Comparison of ENCODE assay signal across 24 mouse cellular contexts in genomic region chr13:78524446-78524937, GRCm38 (mm10).
DNase-seq lines count a peak whose midpoint lies in the region; ATAC-seq lines count a peak whose summit lies in the region.
"Had no signal": no experiment of that assay in that cellular context is flagged by ENCODE, and none has a peak within 500 bp of the region (broad histone marks: within the 10 kb centered on the region; RNA-seq: fewer than 3 reads in every experiment).

No protein-coding gene starts in this region.

- no peak overlapping the region for H3K9ac ChIP-seq in midbrain, embryonic 12.5 days (replicated peaks)
- H3K9ac ChIP-seq in midbrain, embryonic 16.5 days (ENCODE audit: low read depth, low read length) = no peak overlapping the region
- no peak overlapping the region for H3K9ac ChIP-seq in embryonic facial prominence, embryonic 14.5 days (ENCODE audit: low read depth, low read length)
- H3K9ac ChIP-seq: embryonic facial prominence, embryonic 13.5 days; hindbrain, embryonic 13.5 days; limb, embryonic 12.5 days; lung, embryonic 15.5 days had no signal

- H3K27ac ChIP-seq in midbrain, embryonic 12.5 days (replicated peaks) = no peak overlapping the region
- H3K27ac ChIP-seq in midbrain, embryonic 16.5 days (ENCODE audit: low read length) = no peak overlapping the region
- no peak overlapping the region for H3K27ac ChIP-seq in embryonic facial prominence, embryonic 14.5 days (replicated peaks; ENCODE audit: low read depth, low read length)
- H3K27ac ChIP-seq: embryonic facial prominence, embryonic 13.5 days; hindbrain, embryonic 13.5 days; limb, embryonic 12.5 days; lung, embryonic 15.5 days had no signal

- no peaks in the 10 kb centered on the region for H3K27me3 ChIP-seq in midbrain, embryonic 12.5 days
- no peaks in the 10 kb centered on the region for H3K27me3 ChIP-seq in midbrain, embryonic 16.5 days (ENCODE audit: control insufficient read depth, insufficient read depth, low read depth, low read length)
- H3K27me3 ChIP-seq in embryonic facial prominence, embryonic 14.5 days (replicated peaks; ENCODE audit: control insufficient read depth, insufficient read depth, low read length) = no peaks in the 10 kb centered on the region
- H3K27me3 ChIP-seq: embryonic facial prominence, embryonic 13.5 days; hindbrain, embryonic 13.5 days; limb, embryonic 12.5 days; lung, embryonic 15.5 days had no signal

- H3K36me3 ChIP-seq in midbrain, embryonic 12.5 days = no peaks in the 10 kb centered on the region
- no peaks in the 10 kb centered on the region for H3K36me3 ChIP-seq in midbrain, embryonic 16.5 days (ENCODE audit: control insufficient read depth, insufficient read depth, low read length)
- no peaks in the 10 kb centered on the region for H3K36me3 ChIP-seq in embryonic facial prominence, embryonic 14.5 days (ENCODE audit: control insufficient read depth, insufficient read depth, low read length)
- H3K36me3 ChIP-seq: embryonic facial prominence, embryonic 13.5 days; hindbrain, embryonic 13.5 days; limb, embryonic 12.5 days; lung, embryonic 15.5 days had no signal

- no peak overlapping the region for H3K4me3 ChIP-seq in midbrain, embryonic 12.5 days
- no peak overlapping the region for H3K4me3 ChIP-seq in midbrain, embryonic 16.5 days (ENCODE audit: low read depth, low read length)
- no peak overlapping the region for H3K4me3 ChIP-seq in embryonic facial prominence, embryonic 14.5 days (ENCODE audit: low read depth, low read length)
- H3K4me3 ChIP-seq: embryonic facial prominence, embryonic 13.5 days; erythroblast, embryonic 14.5 days; hindbrain, embryonic 13.5 days; limb, embryonic 12.5 days; lung, embryonic 15.5 days had no signal

- no peaks in the 10 kb centered on the region; the same call in 1 of the 2 replicates for H3K4me1 ChIP-seq in midbrain, embryonic 12.5 days
- no peaks in the 10 kb centered on the region for H3K4me1 ChIP-seq in midbrain, embryonic 16.5 days (ENCODE audit: control insufficient read depth, insufficient read depth, low read length)
- no peaks in the 10 kb centered on the region for H3K4me1 ChIP-seq in embryonic facial prominence, embryonic 14.5 days (ENCODE audit: control insufficient read depth, insufficient read depth, low read length)
- H3K4me1 ChIP-seq: embryonic facial prominence, embryonic 13.5 days; hindbrain, embryonic 13.5 days; limb, embryonic 12.5 days; lung, embryonic 15.5 days had no signal

- WGBS in midbrain, embryonic 12.5 days = 45% methylated on average over 2 of the region's 2 CpGs
- WGBS in midbrain, embryonic 16.5 days = 43% methylated on average over 2 of the region's 2 CpGs
- WGBS in embryonic facial prominence, embryonic 14.5 days = 26% methylated on average over 2 of the region's 2 CpGs

- no peak for DNase-seq in frontal cortex, adult 2 months (ENCODE audit: extremely low spot score in 1 of 2, low spot score in 1 of 2)
- DNase-seq in embryonic facial prominence, embryonic 14.5 days (ENCODE audit: low spot score) = peak; percentile 60
- peak; percentile 46 for DNase-seq in retina, postnatal 1 day
- DNase-seq: adrenal gland, postnatal 25 days; cerebellum, adult 18-20 months; cerebellum, postnatal 10 days; gastrocnemius, postnatal 14 days; heart, postnatal 14 days; kidney, postnatal 14 days; layer of hippocampus, adult 9-11 months; thymus, adult 2 months; thymus, postnatal 36 days had no signal

- H3K9me3 ChIP-seq in midbrain, embryonic 12.5 days = no peaks in the 10 kb centered on the region
- H3K9me3 ChIP-seq in midbrain, embryonic 16.5 days (replicated peaks; ENCODE audit: control insufficient read depth, low read length, poor library complexity, severe bottlenecking) = no peaks in the 10 kb centered on the region
- no peaks in the 10 kb centered on the region for H3K9me3 ChIP-seq in embryonic facial prominence, embryonic 14.5 days (ENCODE audit: control insufficient read depth, low read length)
- H3K9me3 ChIP-seq: embryonic facial prominence, embryonic 13.5 days; hindbrain, embryonic 13.5 days; limb, embryonic 12.5 days; lung, embryonic 15.5 days had no signal

- peak; percentile 29; the same call in 1 of the 2 replicates for ATAC-seq in frontal cortex, adult (ENCODE audit: low TSS enrichment)
- peak; percentile 83 for ATAC-seq in midbrain, embryonic 12.5 days (ENCODE audit: low FRiP score, low read depth)
- no peak for ATAC-seq in midbrain, embryonic 16.5 days
- ATAC-seq in embryonic facial prominence, embryonic 14.5 days (ENCODE audit: low read depth) = no peak
- no peak for ATAC-seq in CD4-positive, CD25-positive, alpha-beta regulatory T cell, adult 4 months
- ATAC-seq: forebrain, embryonic 16.5 days; intestine, postnatal 0 days had no signal

- H3K4me2 ChIP-seq in midbrain, embryonic 12.5 days (replicated peaks) = no peak overlapping the region
- H3K4me2 ChIP-seq in midbrain, embryonic 16.5 days (ENCODE audit: low read length) = no peak overlapping the region
- no peak overlapping the region for H3K4me2 ChIP-seq in embryonic facial prominence, embryonic 14.5 days (ENCODE audit: low read depth, low read length)
- H3K4me2 ChIP-seq: embryonic facial prominence, embryonic 13.5 days; hindbrain, embryonic 13.5 days; limb, embryonic 12.5 days; liver, embryonic 11.5 days; lung, embryonic 15.5 days had no signal

Comparison
In these comparisons a context has a peak if more than half of its experiments do, and no peak if none do; other contexts are left out.
1. ATAC-seq: peak in frontal cortex, adult (single experiment) and midbrain, embryonic 12.5 days (single experiment); none in midbrain, embryonic 16.5 days (single experiment), embryonic facial prominence, embryonic 14.5 days (single experiment) and CD4-positive, CD25-positive, alpha-beta regulatory T cell, adult 4 months (single experiment).
2. DNase-seq: peak in embryonic facial prominence, embryonic 14.5 days (single experiment) and retina, postnatal 1 day (single experiment); none in frontal cortex, adult 2 months (0 of 2).